Mouse (Mus musculus) T-cell, adult 2 months (primary cell): ENCODE results near the gene Gse1.

ENCODE experiments used
- DNase-seq: peaks from one replicate; pipeline ENCODE4 v3.0.0; 2022; ENCODE audit warnings: low spot score

Gse1 gene

GRCm38 (mm10) chr8:120619235-120620180 lies 391.3 kb downstream of the Gse1 start:
- DNase-seq = no peak

GRCm38 (mm10) chr8:120620441-120620840 lies 392.2 kb downstream of the Gse1 start:
- DNase-seq = no peak

GRCm38 (mm10) chr8:120622161-120622560 lies 393.9 kb downstream of the Gse1 start:
- DNase-seq = no peak

- no peak for DNase-seq
These were observed 395.4 kb downstream of the Gse1 start for GRCm38 (mm10) chr8:120623608-120624007.

- DNase-seq = no peak
These were observed 398.2 kb downstream of the Gse1 start for GRCm38 (mm10) chr8:120626461-120626860.

GRCm38 (mm10) chr8:120627298-120627697 lies 399.0 kb downstream of the Gse1 start:
- DNase-seq = no peak

GRCm38 (mm10) chr8:120630031-120630430 lies 401.8 kb downstream of the Gse1 start:
- DNase-seq = no peak

- DNase-seq = no peak
These were observed 402.6 kb downstream of the Gse1 start for GRCm38 (mm10) chr8:120630848-120631247.
